Mouse (Mus musculus) midbrain, embryonic 14.5 days (tissue): ENCODE measurements around the gene Nacc1. TPM values are rescaled to one million over a fixed set of nuclear protein-coding genes. Genes with fewer than 3 reads are reported as not detected.

ENCODE experiments used
- ATAC-seq: fragments of 200-750 bp; cut with Nextera tagmentation; 2 replicates; pipeline ENCODE4 v1.8.0; 2017; ENCODE audit warnings: moderate number of reproducible peaks, moderate library complexity; ENCODE audit not compliant: low FRiP score, low TSS enrichment
- DNase-seq: peaks from one replicate; pipeline ENCODE4 v3.0.0-alpha.2; 2015
- H3K27ac ChIP-seq: fragments of 300-500 bp; sonication (generic); replicated peaks from 2 replicates; pipeline ENCODE4 v1.5.1; 2014; ENCODE audit warnings: mild to moderate bottlenecking, low read depth, low read length, moderate library complexity
- H3K27me3 ChIP-seq: fragments of 300-500 bp; sonication (generic); 2 replicates; pipeline ENCODE4 v1.6.1; 2014; ENCODE audit warnings: low read length, control low read depth, mixed read lengths; ENCODE audit not compliant: control insufficient read depth, insufficient read depth
- H3K36me3 ChIP-seq: fragments of 300-500 bp; sonication (generic); 2 replicates; pipeline ENCODE4 v1.6.1; 2014; ENCODE audit warnings: low read length, control low read depth; ENCODE audit not compliant: control insufficient read depth, insufficient read depth
- H3K4me1 ChIP-seq: fragments of 300-500 bp; sonication (generic); 2 replicates; pipeline ENCODE4 v1.6.1; 2014; ENCODE audit warnings: mild to moderate bottlenecking, antibody characterized with exemption, low read length, control low read depth; ENCODE audit not compliant: control insufficient read depth, insufficient read depth
- H3K4me2 ChIP-seq: fragments of 300-500 bp; sonication (generic); 2 replicates; pipeline ENCODE4 v1.6.1; 2014; ENCODE audit warnings: mild to moderate bottlenecking, low read length, moderate library complexity
- H3K4me3 ChIP-seq: fragments of 300-500 bp; sonication (generic); replicated peaks from 2 replicates; pipeline ENCODE4 v1.5.1; 2014; ENCODE audit warnings: low read depth, low read length
- H3K9ac ChIP-seq: fragments of 300-500 bp; sonication (generic); replicated peaks from 2 replicates; pipeline ENCODE4 v1.6.1; 2014; ENCODE audit warnings: mild to moderate bottlenecking, low read length, moderate library complexity
- H3K9me3 ChIP-seq: fragments of 300-500 bp; sonication (generic); 2 replicates; pipeline ENCODE4 v1.6.1; 2016; ENCODE audit warnings: low read length, control low read depth, mixed read lengths; ENCODE audit not compliant: control insufficient read depth
- WGBS: fragments of 180-500 bp; shearing (Covaris S2); extraction: QIAGEN DNeasy Blood & Tissue Kit; methylation state at CpG from one replicate; pipeline ENCODE4 v1.1.7; 2014; 5-methylcytosine and 5-hydroxymethylcytosine counted together
- polyA plus RNA-seq: library from polyadenylated mRNA; unstranded; fragments of >200 nt; fragmentation: Nextera tagmentation; extraction: Ambion mirVana; gene quantifications from 2 replicates; pipeline ENCODE4 v1.2.1, GENCODE M21; 2014

Gene Nacc1
- polyA plus RNA-seq, 1 experiment from 2014 or later: 20.2 TPM

GRCm38 (mm10) chr8:84699861-84700322 is 12.2 kb upstream of the Nacc1 start:
- WGBS: 66% methylated on average over 7 of the region's 7 CpGs
- H3K9me3 ChIP-seq: no peaks in the 10 kb centered on the region
- peaks cover 45% of the 10 kb centered on the region for H3K36me3 ChIP-seq
- H3K4me2 ChIP-seq: no peak overlapping the region
- DNase-seq (peak; percentile 76), ATAC-seq (no peak)
- peaks cover 38% of the 10 kb centered on the region for H3K27me3 ChIP-seq
- no peaks in the 10 kb centered on the region for H3K4me1 ChIP-seq
- H3K4me3 ChIP-seq: no peak overlapping the region
- no peak overlapping the region for H3K9ac ChIP-seq
- H3K27ac ChIP-seq: no peak overlapping the region; the same call in 1 of the 2 replicates

GRCm38 (mm10) chr8:84698929-84699401 is 11.3 kb upstream of the Nacc1 start:
- Histone ChIP-seq H3K27me3 (peaks cover 28% of the 10 kb centered on the region), H3K4me3 (no peak overlapping the region), H3K9ac (no peak overlapping the region), H3K36me3 (peaks cover 49% of the 10 kb centered on the region), H3K27ac (0 out of 2 replicates have a peak overlapping the region, but pooled peaks have one; percentile 5), H3K4me1 (no peaks in the 10 kb centered on the region), H3K9me3 (no peaks in the 10 kb centered on the region), H3K4me2 (no peak overlapping the region)
- ATAC-seq: no peak
- no peak for DNase-seq
- 92% methylated on average over 9 of the region's 9 CpGs for WGBS

GRCm38 (mm10) chr8:84698288-84698687 is 10.6 kb upstream of the Nacc1 start:
- no peak overlapping the region for H3K27ac ChIP-seq
- peaks cover 22% of the 10 kb centered on the region for H3K27me3 ChIP-seq
- H3K4me3 ChIP-seq: no peak overlapping the region
- no peak for ATAC-seq
- H3K36me3 ChIP-seq: peaks cover 56% of the 10 kb centered on the region
- no peak for DNase-seq
- H3K4me2 ChIP-seq: no peak overlapping the region
- no peaks in the 10 kb centered on the region for H3K9me3 ChIP-seq
- 98% methylated on average over 5 of the region's 5 CpGs for whole genome bisulfite sequencing
- no peaks in the 10 kb centered on the region for H3K4me1 ChIP-seq
- no peak overlapping the region for H3K9ac ChIP-seq

- Histone ChIP-seq H3K4me3 (no peak overlapping the region), H3K27me3 (peaks cover 14% of the 10 kb centered on the region), H3K4me2 (no peak overlapping the region), H3K27ac (no peak overlapping the region), H3K4me1 (no peaks in the 10 kb centered on the region), H3K9me3 (no peaks in the 10 kb centered on the region), H3K9ac (no peak overlapping the region), H3K36me3 (peaks cover 64% of the 10 kb centered on the region)
- ATAC-seq (no peak), DNase-seq (peak; percentile 70)
- WGBS: 88% methylated on average over 14 of the region's 14 CpGs
Observed at GRCm38 (mm10) chr8:84697166-84698130, 9.8 kb upstream of the Nacc1 start.

GRCm38 (mm10) chr8:84695140-84695539 is 7.5 kb upstream of the Nacc1 start:
- no peak for ATAC-seq
- peaks cover 74% of the 10 kb centered on the region for H3K36me3 ChIP-seq
- peaks cover 2% of the 10 kb centered on the region for H3K4me1 ChIP-seq
- WGBS: 90% methylated on average over 6 of the region's 6 CpGs
- no peaks in the 10 kb centered on the region for H3K9me3 ChIP-seq
- no peaks in the 10 kb centered on the region for H3K27me3 ChIP-seq
- DNase-seq: no peak
- H3K4me2 ChIP-seq: no peak overlapping the region
- no peak overlapping the region for H3K9ac ChIP-seq
- no peak overlapping the region for H3K27ac ChIP-seq
- no peak overlapping the region for H3K4me3 ChIP-seq

GRCm38 (mm10) chr8:84693332-84693731 is 5.7 kb upstream of the Nacc1 start:
- WGBS: 85% methylated on average over 4 of the region's 4 CpGs
- no peak for ATAC-seq
- Histone ChIP-seq H3K27me3 (no peaks in the 10 kb centered on the region), H3K4me2 (no peak overlapping the region), H3K27ac (no peak overlapping the region), H3K4me1 (peaks cover 14% of the 10 kb centered on the region), H3K9ac (no peak overlapping the region), H3K36me3 (peaks cover 58% of the 10 kb centered on the region), H3K4me3 (no peak overlapping the region), H3K9me3 (no peaks in the 10 kb centered on the region)
- no peak for DNase-seq

GRCm38 (mm10) chr8:84689091-84689915 is 1.6 kb upstream of the Nacc1 start:
- H3K9ac ChIP-seq: peak overlapping the region; percentile 67
- H3K36me3 ChIP-seq: peaks cover 28% of the 10 kb centered on the region
- under 1% methylated on average over 47 of the region's 47 CpGs for WGBS
- ATAC-seq (peak; percentile 90), DNase-seq (peak; percentile 94)
- peak overlapping the region; percentile 91 for H3K4me2 ChIP-seq
- 0 out of 2 replicates have a peak overlapping the region, but pooled peaks have one; percentile 1 for H3K27ac ChIP-seq
- peaks cover 36% of the 10 kb centered on the region for H3K4me1 ChIP-seq
- H3K4me3 ChIP-seq: peak overlapping the region; percentile 73
- no peaks in the 10 kb centered on the region for H3K9me3 ChIP-seq
- H3K27me3 ChIP-seq: no peaks in the 10 kb centered on the region

- Histone ChIP-seq H3K4me2 (peak overlapping the region; percentile 91), H3K4me1 (peaks cover 36% of the 10 kb centered on the region), H3K9ac (peak overlapping the region; percentile 98), H3K36me3 (peaks cover 8% of the 10 kb centered on the region), H3K9me3 (no peaks in the 10 kb centered on the region), H3K4me3 (peak overlapping the region; percentile 100), H3K27ac (peak overlapping the region; percentile 89), H3K27me3 (no peaks in the 10 kb centered on the region)
- ATAC-seq: peak; percentile 17
- DNase-seq: peak; percentile 63
- WGBS: under 1% methylated on average over 62 of the region's 62 CpGs
Observed at GRCm38 (mm10) chr8:84687003-84687704, 508 bp downstream of the Nacc1 start.
